Mouse (Mus musculus): ENCODE data around the gene Rimklb. TPM values are rescaled to one million over a fixed set of nuclear protein-coding genes. Genes with fewer than 3 reads are reported as not detected.
"Not testable (repeated sequence)": the region's sequence is repeated elsewhere in the genome, so short reads cannot be mapped to it uniquely, and the experiment has no call there.

The Rimklb gene
- total RNA-seq, 1 experiment from 2014 or later = not detected

GRCm38 (mm10) chr6:122508494-122508893, 9.9 kb upstream of the Rimklb start:
- no peak for ATAC-seq (replicated peaks; ENCODE audit: insufficient number of reproducible peaks, low FRiP score, low TSS enrichment, poor library complexity, severe bottlenecking)

GRCm38 (mm10) chr6:122505545-122505944, 7.0 kb upstream of the Rimklb start, which contains the start of gene Mfap5:
TSS of gene Mfap5 (plus strand) at chr6:122505845.
- no peak for ATAC-seq (replicated peaks; ENCODE audit: insufficient number of reproducible peaks, low FRiP score, low TSS enrichment, poor library complexity, severe bottlenecking)

- no peak for ATAC-seq (replicated peaks; ENCODE audit: insufficient number of reproducible peaks, low FRiP score, low TSS enrichment, poor library complexity, severe bottlenecking)
Observed at GRCm38 (mm10) chr6:122505041-122505440, 6.5 kb upstream of the Rimklb start.

DNA sequence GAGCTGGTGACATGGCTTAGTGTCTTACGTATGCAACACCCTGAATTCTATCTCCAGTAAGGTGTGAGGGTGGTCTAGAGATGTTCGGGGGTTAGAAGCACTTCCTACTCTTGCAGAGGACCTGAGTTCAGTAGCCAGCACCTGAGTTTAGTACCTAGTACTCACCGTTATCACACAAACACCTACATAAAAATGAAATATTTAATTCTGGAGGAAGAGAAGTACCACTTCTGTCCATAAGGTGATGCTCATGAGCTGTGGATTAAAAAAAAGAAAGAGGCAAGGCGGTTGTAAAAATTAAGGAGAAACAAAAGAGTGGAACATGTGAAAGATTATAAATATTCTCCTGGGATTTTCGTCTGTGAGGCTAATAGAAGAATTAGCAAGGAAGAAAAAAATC, 2.1 kb downstream of the Rimklb start:
- no peak for ATAC-seq (replicated peaks; ENCODE audit: insufficient number of reproducible peaks, low FRiP score, low TSS enrichment, poor library complexity, severe bottlenecking)

GRCm38 (mm10) chr6:122495082-122495881, 3.3 kb downstream of the Rimklb start:
- ATAC-seq (replicated peaks; ENCODE audit: insufficient number of reproducible peaks, low FRiP score, low TSS enrichment, poor library complexity, severe bottlenecking) = no peak

DNA sequence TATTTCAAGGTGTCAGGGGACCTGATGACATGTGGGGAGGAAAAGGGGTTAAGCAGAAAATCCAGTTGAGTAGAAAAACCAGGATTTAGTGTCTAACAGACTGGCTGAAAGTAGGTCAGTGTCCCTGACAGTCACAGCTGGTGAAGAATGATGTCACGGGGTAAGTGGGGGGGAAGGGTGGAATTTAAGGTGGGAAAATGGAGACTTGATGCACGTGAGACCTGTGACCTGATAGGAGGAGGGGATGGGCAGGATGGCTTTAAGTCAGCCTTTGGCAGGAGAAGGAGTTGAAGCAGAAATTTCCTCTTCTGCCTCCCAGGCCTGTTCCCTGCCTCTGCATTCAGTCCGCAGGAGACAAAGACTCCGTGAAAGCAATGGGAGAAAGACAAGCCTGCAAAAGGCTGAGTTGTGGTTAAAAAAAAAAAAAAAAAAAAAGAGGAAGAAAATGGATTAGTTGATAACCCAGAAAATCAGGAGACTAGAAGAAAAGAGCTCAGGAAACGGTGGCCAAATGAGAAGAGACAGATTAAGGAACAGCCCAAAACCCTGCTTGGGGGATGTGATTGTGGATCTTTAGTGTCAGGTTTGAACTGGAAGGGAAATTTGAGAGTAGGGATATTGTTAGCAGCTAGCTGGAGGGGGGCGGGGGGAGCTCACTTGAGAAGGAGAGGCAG, 4.6 kb downstream of the Rimklb start:
- no peak for ATAC-seq (replicated peaks; ENCODE audit: insufficient number of reproducible peaks, low FRiP score, low TSS enrichment, poor library complexity, severe bottlenecking)

DNA sequence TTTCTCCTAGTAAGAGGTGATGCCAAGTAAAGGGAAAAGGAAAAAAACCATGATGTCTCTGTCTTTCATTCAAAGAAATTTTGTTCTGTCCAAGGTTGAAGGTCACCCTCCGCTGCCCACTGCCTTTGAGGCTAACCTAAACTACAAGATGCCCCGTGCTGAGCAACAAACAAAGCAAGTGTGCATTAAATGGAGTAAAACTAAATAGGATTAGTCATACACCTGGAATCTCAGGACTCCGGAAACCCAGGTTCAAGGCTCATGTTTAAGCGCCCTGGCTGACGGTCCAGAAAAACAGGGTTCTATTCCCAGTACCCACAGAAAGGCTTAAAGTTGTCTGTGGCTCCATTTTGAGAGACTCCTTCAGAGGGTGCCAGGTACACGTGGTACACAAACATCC, 6.1 kb downstream of the Rimklb start:
- ATAC-seq (replicated peaks; ENCODE audit: insufficient number of reproducible peaks, low FRiP score, low TSS enrichment, poor library complexity, severe bottlenecking) = no peak

- ATAC-seq (replicated peaks; ENCODE audit: insufficient number of reproducible peaks, low FRiP score, low TSS enrichment, poor library complexity, severe bottlenecking) = peak; percentile 59
Observed at GRCm38 (mm10) chr6:122491557-122491956, 7.0 kb downstream of the Rimklb start.

DNA sequence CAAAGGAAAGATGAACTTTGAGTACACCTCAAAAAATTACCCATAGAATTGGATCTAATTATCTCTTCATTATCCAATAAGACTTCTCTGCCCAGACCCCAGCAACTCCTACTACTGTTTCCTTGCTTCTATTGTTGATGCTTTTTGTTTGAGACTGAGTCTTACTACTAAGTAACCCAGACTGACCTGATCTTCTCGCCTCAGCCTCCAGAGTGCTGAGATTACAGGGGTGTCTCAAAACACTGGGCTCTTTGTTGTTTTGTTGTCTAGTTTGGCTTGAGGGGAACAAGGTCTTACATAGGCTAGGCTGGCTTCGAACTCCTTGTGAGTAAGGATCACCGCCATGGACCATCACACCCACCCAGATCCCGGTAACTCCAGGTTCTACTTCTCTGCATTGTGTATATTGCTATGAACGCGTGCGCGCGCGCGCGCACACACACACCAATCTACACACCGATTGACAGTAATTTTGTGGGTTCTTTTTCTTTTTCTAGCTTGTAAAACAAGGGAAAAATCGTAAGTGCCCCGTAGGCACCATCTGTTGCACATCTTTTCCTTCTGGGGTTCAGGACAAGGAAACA, 7.5 kb downstream of the Rimklb start:
- no peak for ATAC-seq (replicated peaks; ENCODE audit: insufficient number of reproducible peaks, low FRiP score, low TSS enrichment, poor library complexity, severe bottlenecking)

GRCm38 (mm10) chr6:122486297-122487117, 12.1 kb downstream of the Rimklb start:
- no peak for ATAC-seq (replicated peaks; ENCODE audit: insufficient number of reproducible peaks, low FRiP score, low TSS enrichment, poor library complexity, severe bottlenecking)

DNA sequence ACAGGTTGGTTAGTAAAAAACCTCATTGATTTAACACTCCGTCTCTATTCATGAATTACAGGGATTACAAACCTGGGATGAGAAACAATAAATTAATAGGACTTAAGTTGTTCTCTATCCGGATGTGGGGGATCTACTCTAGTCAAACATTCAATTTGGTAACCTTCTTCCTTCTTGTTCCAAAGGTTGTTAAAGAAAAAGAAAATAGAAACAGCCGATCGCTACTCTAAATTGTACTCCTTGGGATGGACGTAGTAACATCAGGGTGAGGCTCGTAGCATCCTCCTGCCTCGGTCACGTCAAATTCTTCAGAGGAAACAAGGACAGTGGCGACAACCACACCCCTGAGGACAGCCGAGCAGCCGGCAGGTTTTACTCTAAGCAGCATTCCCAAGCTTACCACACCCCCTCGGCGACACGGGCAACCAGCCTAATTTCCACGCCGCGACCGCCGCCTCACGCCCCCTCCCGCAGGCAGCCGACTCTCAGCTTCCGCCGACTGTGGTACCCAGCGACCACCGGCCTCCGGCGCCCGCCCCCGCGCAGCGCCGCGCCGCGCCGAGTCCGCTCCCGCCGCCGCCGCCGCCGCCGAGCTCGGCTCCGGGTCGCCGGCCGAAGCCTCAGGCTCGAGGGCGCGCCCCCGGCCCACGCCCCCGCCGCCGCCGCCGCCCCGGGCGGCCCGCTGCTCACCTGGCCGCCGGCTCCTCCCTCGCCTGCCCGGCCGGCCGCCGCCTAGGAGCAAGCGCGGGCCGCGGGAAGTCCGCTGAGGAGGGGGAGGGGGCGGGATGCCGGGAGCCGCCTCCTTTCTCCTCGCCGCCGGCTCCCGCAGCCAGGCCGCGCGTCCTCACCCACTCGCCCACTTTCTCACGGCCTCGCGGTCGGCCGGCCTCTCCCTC, 12.9 kb downstream of the Rimklb start:
- ATAC-seq (replicated peaks; ENCODE audit: insufficient number of reproducible peaks, low FRiP score, low TSS enrichment, poor library complexity, severe bottlenecking) = no peak

- ATAC-seq (replicated peaks; ENCODE audit: insufficient number of reproducible peaks, low FRiP score, low TSS enrichment, poor library complexity, severe bottlenecking) = no peak
Observed at GRCm38 (mm10) chr6:122478062-122478461, 20.5 kb downstream of the Rimklb start.

DNA sequence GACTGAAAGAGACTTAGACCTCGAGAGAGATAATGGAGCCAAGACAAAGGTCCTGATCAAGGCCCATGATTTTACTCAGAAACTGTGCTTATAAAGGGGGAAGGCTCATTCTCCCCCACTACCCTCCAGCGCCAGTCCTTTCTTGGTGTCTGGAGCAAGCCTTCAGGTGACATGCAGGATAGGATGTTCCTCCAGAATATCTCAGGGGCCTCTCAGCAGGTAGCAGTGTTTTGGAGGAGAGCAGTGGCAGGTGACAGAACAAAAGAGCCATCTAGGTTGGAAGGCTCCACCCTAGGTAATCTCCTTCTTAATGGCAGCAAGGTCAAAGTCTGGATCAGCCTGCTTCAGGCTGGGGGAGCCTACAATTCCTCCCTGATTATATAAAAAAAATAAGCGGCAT, 27.1 kb downstream of the Rimklb start:
- not testable (repeated sequence) for ATAC-seq (replicated peaks; ENCODE audit: insufficient number of reproducible peaks, low FRiP score, low TSS enrichment, poor library complexity, severe bottlenecking)

- ATAC-seq (replicated peaks; ENCODE audit: insufficient number of reproducible peaks, low FRiP score, low TSS enrichment, poor library complexity, severe bottlenecking) = no peak
Observed at GRCm38 (mm10) chr6:122470240-122470639, 28.3 kb downstream of the Rimklb start.

DNA sequence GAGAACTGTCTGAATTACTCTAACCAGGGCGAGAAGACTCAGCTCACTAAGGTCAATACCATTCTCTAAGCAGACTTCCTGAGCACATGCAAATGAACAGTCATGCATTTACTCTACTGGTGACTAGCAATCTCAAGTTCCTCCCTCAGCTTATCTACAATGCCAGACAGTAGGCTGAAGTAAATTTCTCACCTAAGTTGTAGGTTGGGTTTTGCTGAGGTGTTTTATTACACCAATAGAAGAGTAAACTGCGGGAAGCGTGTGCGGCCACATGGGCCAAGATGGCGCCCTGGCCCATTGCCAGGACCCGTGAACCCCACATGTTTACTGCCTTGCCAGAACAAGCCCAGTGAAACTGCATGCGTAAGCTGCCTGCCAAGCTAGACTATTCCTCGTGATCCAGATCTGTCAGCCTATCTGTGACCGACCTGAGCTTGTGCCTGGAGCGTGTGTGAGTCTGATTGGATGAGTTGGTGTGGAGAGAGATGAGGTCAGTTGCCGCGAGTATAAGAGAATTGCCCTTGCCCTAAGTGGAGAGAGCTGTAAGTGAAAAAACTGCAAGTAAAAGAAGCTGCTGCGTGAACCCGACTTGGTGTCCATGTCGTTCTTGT, 29.4 kb downstream of the Rimklb start:
- no peak for ATAC-seq (replicated peaks; ENCODE audit: insufficient number of reproducible peaks, low FRiP score, low TSS enrichment, poor library complexity, severe bottlenecking)

DNA sequence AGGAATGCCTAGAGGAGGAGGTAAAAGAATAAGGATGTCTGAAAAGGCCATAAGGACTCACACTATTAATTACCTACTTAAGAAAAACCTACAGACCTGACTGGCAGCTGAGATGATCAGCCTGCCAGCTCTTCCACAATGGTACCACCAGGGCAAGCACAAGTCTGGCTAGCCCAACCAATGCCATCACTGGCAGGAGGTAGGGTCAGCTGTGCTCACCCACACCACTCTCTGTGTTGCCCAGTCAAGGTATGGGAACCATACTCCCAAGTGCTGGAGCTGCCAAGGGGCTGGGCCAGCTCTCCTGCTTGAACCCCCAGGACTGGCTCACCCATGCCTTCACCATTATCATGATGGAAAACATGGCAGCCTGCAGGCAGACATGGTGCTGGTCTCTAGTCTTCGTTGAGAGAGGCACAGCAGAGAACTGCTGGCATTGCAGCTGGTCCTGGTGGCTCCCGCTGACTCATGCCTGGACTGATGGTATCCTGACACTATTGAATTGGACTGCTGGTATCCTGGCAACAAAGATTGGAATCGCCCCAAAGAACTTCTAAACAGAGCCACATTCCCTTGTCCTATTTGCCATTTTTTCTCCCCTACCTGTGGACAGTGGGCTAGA, 32.4 kb downstream of the Rimklb start:
- ATAC-seq (replicated peaks; ENCODE audit: insufficient number of reproducible peaks, low FRiP score, low TSS enrichment, poor library complexity, severe bottlenecking) = no peak

- no peak for ATAC-seq (replicated peaks; ENCODE audit: insufficient number of reproducible peaks, low FRiP score, low TSS enrichment, poor library complexity, severe bottlenecking)
Observed at GRCm38 (mm10) chr6:122458946-122459693, 39.4 kb downstream of the Rimklb start.
